9 mouse cellular contexts compared by ENCODE assay signal in genomic region chrX:53161115-53161514, GRCm38 (mm10).
A peak's percentile ranks its signal among the peaks of the same experiment; 100 is the strongest.
DNase-seq lines count a peak whose midpoint lies in the region; ATAC-seq and TF ChIP-seq lines count a peak whose summit lies in the region.
"Had no signal": no experiment of that assay in that cellular context is flagged by ENCODE, and none has a peak within 500 bp of the region (broad histone marks: within the 10 kb centered on the region; RNA-seq: fewer than 3 reads in every experiment).

No protein-coding gene starts in this region.

- H3K27ac ChIP-seq in kidney, embryonic 15.5 days: no peak overlapping the region
- no peak overlapping the region for H3K27ac ChIP-seq in hindbrain, embryonic 14.5 days
- no peak overlapping the region for H3K27ac ChIP-seq in hindbrain, postnatal 0 days
- H3K27ac ChIP-seq: neural tube, embryonic 13.5 days had no signal

- H3K4me1 ChIP-seq in kidney, embryonic 15.5 days: peaks cover 8% of the 10 kb centered on the region; the same call in 1 of the 2 replicates
- H3K4me1 ChIP-seq in hindbrain, embryonic 14.5 days (replicated peaks; ENCODE audit: control insufficient read depth, insufficient read depth, low read length): no peaks in the 10 kb centered on the region
- no peaks in the 10 kb centered on the region for H3K4me1 ChIP-seq in hindbrain, postnatal 0 days (ENCODE audit: insufficient read depth, low read length)
- H3K4me1 ChIP-seq: neural tube, embryonic 13.5 days had no signal

- peak; percentile 20 for DNase-seq in kidney, adult 18-20 months
- peak; percentile 32 for DNase-seq in embryo, embryonic 10.5 days (ENCODE audit: low spot score)
- DNase-seq in induced T-regulatory cell, adult 2 months (ENCODE audit: low read depth): peak; percentile 0
- no peak for DNase-seq in left cerebral cortex, adult 11 months (ENCODE audit: low spot score)
- no peak for DNase-seq in hindbrain, embryonic 14.5 days (ENCODE audit: low spot score)
- no peak for DNase-seq in hindbrain, postnatal 0 days (ENCODE audit: low spot score)

- H3K9me3 ChIP-seq in kidney, embryonic 15.5 days (replicated peaks): no peaks in the 10 kb centered on the region
- H3K9me3 ChIP-seq in hindbrain, embryonic 14.5 days (ENCODE audit: control insufficient read depth, low read length): no peaks in the 10 kb centered on the region
- H3K9me3 ChIP-seq in hindbrain, postnatal 0 days (ENCODE audit: low read length): no peaks in the 10 kb centered on the region
- H3K9me3 ChIP-seq: neural tube, embryonic 13.5 days had no signal

- WGBS in kidney, embryonic 15.5 days: 47% methylated on average over 5 of the region's 5 CpGs
- 75% methylated on average over 5 of the region's 5 CpGs for WGBS in hindbrain, embryonic 14.5 days
- WGBS in hindbrain, postnatal 0 days: 63% methylated on average over 5 of the region's 5 CpGs

- no peak for TF ChIP-seq CTCF in hindbrain, postnatal 0 days (IDR thresholded peaks at IDR 0.05; ENCODE audit: low read depth)

- peaks cover 3% of the 10 kb centered on the region; the same call in 1 of the 2 replicates for H3K27me3 ChIP-seq in kidney, embryonic 15.5 days
- no peaks in the 10 kb centered on the region for H3K27me3 ChIP-seq in hindbrain, embryonic 14.5 days (ENCODE audit: control insufficient read depth, insufficient read depth, low read length)
- no peaks in the 10 kb centered on the region for H3K27me3 ChIP-seq in hindbrain, postnatal 0 days (ENCODE audit: insufficient read depth, low read length)
- H3K27me3 ChIP-seq: neural tube, embryonic 13.5 days had no signal

- no peak overlapping the region for H3K9ac ChIP-seq in kidney, embryonic 15.5 days
- no peak overlapping the region for H3K9ac ChIP-seq in hindbrain, embryonic 14.5 days
- no peak overlapping the region for H3K9ac ChIP-seq in hindbrain, postnatal 0 days (replicated peaks; ENCODE audit: low read length)
- H3K9ac ChIP-seq: neural tube, embryonic 13.5 days had no signal

- H3K4me2 ChIP-seq in kidney, embryonic 15.5 days: no peak overlapping the region
- H3K4me2 ChIP-seq in hindbrain, embryonic 14.5 days (replicated peaks): no peak overlapping the region
- H3K4me2 ChIP-seq in hindbrain, postnatal 0 days (ENCODE audit: low read depth, low read length): no peak overlapping the region
- H3K4me2 ChIP-seq: neural tube, embryonic 13.5 days had no signal

- H3K4me3 ChIP-seq in kidney, embryonic 15.5 days (replicated peaks): no peak overlapping the region
- no peak overlapping the region for H3K4me3 ChIP-seq in hindbrain, embryonic 14.5 days (replicated peaks; ENCODE audit: low read length)
- no peak overlapping the region for H3K4me3 ChIP-seq in hindbrain, postnatal 0 days (ENCODE audit: low read length)
- H3K4me3 ChIP-seq: neural tube, embryonic 13.5 days had no signal

- no peaks in the 10 kb centered on the region for H3K36me3 ChIP-seq in kidney, embryonic 15.5 days
- H3K36me3 ChIP-seq in hindbrain, embryonic 14.5 days (replicated peaks; ENCODE audit: control insufficient read depth, insufficient read depth): no peaks in the 10 kb centered on the region
- no peaks in the 10 kb centered on the region for H3K36me3 ChIP-seq in hindbrain, postnatal 0 days (ENCODE audit: insufficient read depth, low read length)
- H3K36me3 ChIP-seq: neural tube, embryonic 13.5 days had no signal

- ATAC-seq in kidney, embryonic 15.5 days (replicated peaks; ENCODE audit: low FRiP score): no peak
- peak; percentile 84 for ATAC-seq in megakaryocyte-erythroid progenitor cell, adult 5-6 weeks (replicated peaks; ENCODE audit: low FRiP score, low TSS enrichment, poor library complexity, severe bottlenecking)
- ATAC-seq in hindbrain, embryonic 14.5 days (ENCODE audit: low FRiP score): no peak
- no peak for ATAC-seq in hindbrain, postnatal 0 days

Comparison
In these comparisons a context has a peak if more than half of its experiments do, and no peak if none do; other contexts are left out.
1. DNase-seq: peak in kidney, adult 18-20 months (single experiment), embryo, embryonic 10.5 days (single experiment) and induced T-regulatory cell, adult 2 months (single experiment); none in left cerebral cortex, adult 11 months (single experiment), hindbrain, embryonic 14.5 days (single experiment) and hindbrain, postnatal 0 days (single experiment).